Mouse (Mus musculus) brain, embryonic 14.5 days (tissue): ENCODE results near the gene Megf11.

Experiments used
- CTCF ChIP-seq: fragments of 200-500 bp; IDR thresholded peaks from 2 replicates; pipeline ENCODE4 v1.5.1; 2012; ENCODE audit warnings: inconsistent platforms, mild to moderate bottlenecking, moderate library complexity, borderline replicate concordance; ENCODE audit not compliant: insufficient read depth, insufficient read length; ENCODE audit errors: extremely low read depth
- POLR2A ChIP-seq: fragments of 200-500 bp; IDR thresholded peaks from 2 replicates; pipeline ENCODE4 v1.6.1; 2012; ENCODE audit warnings: mild to moderate bottlenecking, inconsistent platforms, borderline replicate concordance; ENCODE audit not compliant: poor library complexity, insufficient read depth, insufficient read length, severe bottlenecking; ENCODE audit errors: extremely low read depth

GRCm38 (mm10) chr9:64579306-64579705 is 193.9 kb downstream of the Megf11 start:
- TF ChIP-seq CTCF (no peak), POLR2A (no peak)
